Mouse (Mus musculus) liver, embryonic 15.5 days (tissue): ENCODE measurements around the gene Sntg2. TPM values are rescaled to one million over a fixed set of nuclear protein-coding genes. Genes with fewer than 3 reads are reported as not detected.

Experiments used
- ATAC-seq: fragments of 200-750 bp; cut with Nextera tagmentation; 2 replicates; pipeline ENCODE4 v1.8.0; 2017; ENCODE audit warnings: moderate number of reproducible peaks, mild to moderate bottlenecking, moderate library complexity; ENCODE audit not compliant: insufficient read depth
- H3K27ac ChIP-seq: fragments of 300-500 bp; sonication (generic); replicated peaks from 2 replicates; pipeline ENCODE4 v1.5.1; 2015; ENCODE audit warnings: mild to moderate bottlenecking, inconsistent platforms
- H3K27me3 ChIP-seq: fragments of 300-500 bp; sonication (generic); 2 replicates; pipeline ENCODE4 v1.6.1; 2015; ENCODE audit warnings: mild to moderate bottlenecking, inconsistent platforms
- H3K36me3 ChIP-seq: fragments of 300-500 bp; sonication (generic); replicated peaks from 2 replicates; pipeline ENCODE4 v1.6.1; 2015; ENCODE audit warnings: moderate library complexity, mild to moderate bottlenecking, inconsistent platforms
- H3K4me1 ChIP-seq: fragments of 300-500 bp; sonication (generic); replicated peaks from 2 replicates; pipeline ENCODE4 v1.6.1; 2015; ENCODE audit warnings: inconsistent platforms
- H3K4me2 ChIP-seq: fragments of 300-500 bp; sonication (generic); 2 replicates; pipeline ENCODE4 v1.6.1; 2015; ENCODE audit warnings: moderate library complexity, mild to moderate bottlenecking, inconsistent platforms
- H3K4me3 ChIP-seq: fragments of 300-500 bp; sonication (generic); replicated peaks from 2 replicates; pipeline ENCODE4 v1.5.1; 2015; ENCODE audit warnings: mild to moderate bottlenecking, inconsistent platforms
- H3K9ac ChIP-seq: fragments of 300-500 bp; sonication (generic); 2 replicates; pipeline ENCODE4 v1.6.1; 2015; ENCODE audit warnings: moderate library complexity, mild to moderate bottlenecking, inconsistent platforms
- H3K9me3 ChIP-seq: fragments of 300-500 bp; sonication (generic); replicated peaks from 2 replicates; pipeline ENCODE4 v1.6.1; 2016; ENCODE audit warnings: inconsistent platforms
- WGBS: fragments of 180-500 bp; shearing (Covaris S2); methylation state at CpG from one replicate; pipeline ENCODE4 v1.1.7; 2015; ENCODE audit warnings: mixed read lengths; ENCODE audit not compliant: insufficient replicate concordance; 5-methylcytosine and 5-hydroxymethylcytosine counted together
- polyA plus RNA-seq: library from polyadenylated mRNA; unstranded; fragments of >200 nt; fragmentation: Nextera tagmentation; extraction: Ambion mirVana; gene quantifications from 2 replicates; pipeline ENCODE4 v1.2.1, GENCODE M21; 2015

Sntg2 gene
- polyA plus RNA-seq = 0.10 and 0.26 TPM in 2 replicates

- no peaks in the 10 kb centered on the region for H3K36me3 ChIP-seq
- H3K27me3 ChIP-seq = peaks cover 24% of the 10 kb centered on the region; the same call in 1 of the 2 replicates
- H3K4me1 ChIP-seq = peaks cover 3% of the 10 kb centered on the region; the same call in 1 of the 2 replicates
- H3K9me3 ChIP-seq = no peaks in the 10 kb centered on the region
- peak within 1 kb of the TSS; percentile 63 for H3K4me2 ChIP-seq
- under 1% methylated on average over 39 of the region's 39 CpGs for WGBS
- peak within 1 kb of the TSS; percentile 31 for H3K4me3 ChIP-seq
- peak; percentile 80 for ATAC-seq
- no peak within 1 kb of the TSS for H3K27ac ChIP-seq
- H3K9ac ChIP-seq = no peak within 1 kb of the TSS
These were observed at the start of gene Sntg2 for GRCm38 (mm10) chr12:30372933-30373501. Gene Sntg2 (minus strand): TSS chr12:30373375.

GRCm38 (mm10) chr12:30416547-30416946 lies 43.4 kb upstream of the Sntg2 start:
- no peak overlapping the region for H3K27ac ChIP-seq
- WGBS = 59% methylated on average over 8 of the region's 8 CpGs
- ATAC-seq = no peak
- H3K9me3 ChIP-seq = no peaks in the 10 kb centered on the region
- no peak overlapping the region for H3K4me2 ChIP-seq
- H3K4me1 ChIP-seq = no peaks in the 10 kb centered on the region
- no peak overlapping the region for H3K9ac ChIP-seq
- H3K36me3 ChIP-seq = no peaks in the 10 kb centered on the region
- no peaks in the 10 kb centered on the region for H3K27me3 ChIP-seq
- no peak overlapping the region for H3K4me3 ChIP-seq

GRCm38 (mm10) chr12:30415981-30416380 lies 42.8 kb upstream of the Sntg2 start:
- Histone ChIP-seq H3K4me2 (no peak overlapping the region), H3K4me3 (no peak overlapping the region), H3K36me3 (no peaks in the 10 kb centered on the region), H3K4me1 (no peaks in the 10 kb centered on the region), H3K27ac (no peak overlapping the region), H3K27me3 (no peaks in the 10 kb centered on the region), H3K9ac (no peak overlapping the region), H3K9me3 (no peaks in the 10 kb centered on the region)
- 55% methylated on average over 6 of the region's 6 CpGs for WGBS
- ATAC-seq = no peak

- Histone ChIP-seq H3K9ac (no peak overlapping the region), H3K27me3 (no peaks in the 10 kb centered on the region), H3K9me3 (no peaks in the 10 kb centered on the region), H3K36me3 (no peaks in the 10 kb centered on the region), H3K27ac (no peak overlapping the region), H3K4me2 (no peak overlapping the region), H3K4me3 (no peak overlapping the region), H3K4me1 (no peaks in the 10 kb centered on the region)
- ATAC-seq = no peak
These were observed 29.5 kb upstream of the Sntg2 start for GRCm38 (mm10) chr12:30402651-30403050.

- no peak overlapping the region for H3K4me3 ChIP-seq
- no peaks in the 10 kb centered on the region for H3K9me3 ChIP-seq
- no peaks in the 10 kb centered on the region for H3K27me3 ChIP-seq
- no peak overlapping the region for H3K27ac ChIP-seq
- no peak overlapping the region for H3K9ac ChIP-seq
- no peaks in the 10 kb centered on the region for H3K4me1 ChIP-seq
- no peak for ATAC-seq
- H3K36me3 ChIP-seq = no peaks in the 10 kb centered on the region
- H3K4me2 ChIP-seq = no peak overlapping the region
- WGBS = 49% methylated on average over 2 of the region's 2 CpGs
These were observed 27.4 kb upstream of the Sntg2 start for GRCm38 (mm10) chr12:30400531-30400930.

- 60% methylated on average over 2 of the region's 2 CpGs for WGBS
- no peak overlapping the region for H3K27ac ChIP-seq
- no peak for ATAC-seq
- no peak overlapping the region for H3K4me3 ChIP-seq
- H3K9me3 ChIP-seq = no peaks in the 10 kb centered on the region
- H3K36me3 ChIP-seq = no peaks in the 10 kb centered on the region
- no peaks in the 10 kb centered on the region for H3K27me3 ChIP-seq
- no peak overlapping the region for H3K9ac ChIP-seq
- H3K4me1 ChIP-seq = no peaks in the 10 kb centered on the region
- no peak overlapping the region for H3K4me2 ChIP-seq
These were observed 26.9 kb upstream of the Sntg2 start for GRCm38 (mm10) chr12:30400114-30400513.

GRCm38 (mm10) chr12:30372293-30372692 lies 882 bp downstream of the Sntg2 start:
- 34% methylated on average over 5 of the region's 5 CpGs for WGBS
- H3K4me3 ChIP-seq = no peak overlapping the region
- H3K36me3 ChIP-seq = no peaks in the 10 kb centered on the region
- no peak overlapping the region for H3K27ac ChIP-seq
- H3K4me2 ChIP-seq = no peak overlapping the region
- no peaks in the 10 kb centered on the region for H3K9me3 ChIP-seq
- H3K9ac ChIP-seq = no peak overlapping the region
- peaks cover 24% of the 10 kb centered on the region; the same call in 1 of the 2 replicates for H3K27me3 ChIP-seq
- no peak for ATAC-seq
- peaks cover 3% of the 10 kb centered on the region; the same call in 1 of the 2 replicates for H3K4me1 ChIP-seq

GRCm38 (mm10) chr12:30369786-30370185 lies 3.4 kb downstream of the Sntg2 start:
- peaks cover 24% of the 10 kb centered on the region; the same call in 1 of the 2 replicates for H3K27me3 ChIP-seq
- H3K4me3 ChIP-seq = no peak overlapping the region
- no peaks in the 10 kb centered on the region for H3K36me3 ChIP-seq
- no peak for ATAC-seq
- 9% methylated on average over 6 of the region's 6 CpGs for WGBS
- H3K9ac ChIP-seq = no peak overlapping the region
- peaks cover 3% of the 10 kb centered on the region; the same call in 1 of the 2 replicates for H3K4me1 ChIP-seq
- H3K27ac ChIP-seq = no peak overlapping the region
- no peaks in the 10 kb centered on the region for H3K9me3 ChIP-seq
- no peak overlapping the region for H3K4me2 ChIP-seq

GRCm38 (mm10) chr12:30369141-30369540 lies 4.0 kb downstream of the Sntg2 start:
- Histone ChIP-seq H3K4me3 (no peak overlapping the region), H3K4me2 (no peak overlapping the region), H3K36me3 (no peaks in the 10 kb centered on the region), H3K27me3 (peaks cover 22% of the 10 kb centered on the region; the same call in 1 of the 2 replicates), H3K9me3 (no peaks in the 10 kb centered on the region), H3K9ac (no peak overlapping the region), H3K27ac (no peak overlapping the region), H3K4me1 (peaks cover 3% of the 10 kb centered on the region; the same call in 1 of the 2 replicates)
- WGBS = 59% methylated on average over 6 of the region's 6 CpGs
- no peak for ATAC-seq

GRCm38 (mm10) chr12:30362306-30362705 lies 10.9 kb downstream of the Sntg2 start:
- H3K4me3 ChIP-seq = no peak overlapping the region
- H3K4me2 ChIP-seq = no peak overlapping the region
- H3K9me3 ChIP-seq = no peaks in the 10 kb centered on the region
- H3K27ac ChIP-seq = no peak overlapping the region
- no peaks in the 10 kb centered on the region for H3K27me3 ChIP-seq
- H3K9ac ChIP-seq = no peak overlapping the region
- ATAC-seq = no peak
- 51% methylated on average over 2 of the region's 2 CpGs for WGBS
- H3K4me1 ChIP-seq = no peaks in the 10 kb centered on the region
- no peaks in the 10 kb centered on the region for H3K36me3 ChIP-seq

- H3K4me3 ChIP-seq = no peak overlapping the region
These were observed 15.5 kb downstream of the Sntg2 start for GRCm38 (mm10) chr12:30357666-30358065.

GRCm38 (mm10) chr12:30352393-30352792 lies 20.8 kb downstream of the Sntg2 start:
- no peaks in the 10 kb centered on the region for H3K9me3 ChIP-seq
- no peak overlapping the region for H3K4me2 ChIP-seq
- no peaks in the 10 kb centered on the region for H3K36me3 ChIP-seq
- no peak overlapping the region for H3K9ac ChIP-seq
- no peak overlapping the region for H3K4me3 ChIP-seq
- H3K27me3 ChIP-seq = no peaks in the 10 kb centered on the region
- no peak for ATAC-seq
- 47% methylated on average over 2 of the region's 2 CpGs for WGBS
- no peak overlapping the region for H3K27ac ChIP-seq
- H3K4me1 ChIP-seq = no peaks in the 10 kb centered on the region

More at GRCm38 (mm10) chr12:30357666-30358065, 15.5 kb downstream of the Sntg2 start:
- Histone ChIP-seq H3K27ac (no peak overlapping the region), H3K36me3 (no peaks in the 10 kb centered on the region), H3K27me3 (no peaks in the 10 kb centered on the region), H3K9me3 (no peaks in the 10 kb centered on the region), H3K4me1 (no peaks in the 10 kb centered on the region), H3K4me2 (no peak overlapping the region), H3K9ac (no peak overlapping the region)
- 40% methylated on average over 6 of the region's 6 CpGs for WGBS
- no peak for ATAC-seq
